Mouse (Mus musculus): ENCODE measurements around the gene Ttll5.

Gene Ttll5

GRCm38 (mm10) chr12:86103391-86103790 lies 278.9 kb downstream of the Ttll5 start:
- no peak for DNase-seq (ENCODE audit: low read depth)

DNA sequence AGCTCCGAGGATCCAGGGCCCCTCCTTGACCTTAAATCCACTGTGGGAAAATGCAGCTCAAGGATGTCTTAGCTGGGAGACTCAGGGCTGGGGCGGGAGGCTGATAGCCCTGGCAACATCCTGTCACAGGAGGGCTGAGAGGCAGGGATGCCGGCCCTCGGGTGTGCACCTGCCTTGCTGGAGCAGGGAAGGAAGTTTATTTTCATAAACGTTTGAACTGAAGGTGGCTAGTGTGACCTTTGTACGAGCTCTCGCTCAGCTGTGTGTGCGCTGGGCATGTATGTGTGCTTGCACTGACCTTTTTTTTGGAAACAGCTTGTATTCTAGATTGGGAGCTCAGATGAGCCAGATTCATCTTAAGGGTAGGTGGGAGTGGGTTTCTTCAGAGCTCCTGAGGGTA lies 279.4 kb downstream of the Ttll5 start:
- DNase-seq (ENCODE audit: low read depth), result no peak

DNA sequence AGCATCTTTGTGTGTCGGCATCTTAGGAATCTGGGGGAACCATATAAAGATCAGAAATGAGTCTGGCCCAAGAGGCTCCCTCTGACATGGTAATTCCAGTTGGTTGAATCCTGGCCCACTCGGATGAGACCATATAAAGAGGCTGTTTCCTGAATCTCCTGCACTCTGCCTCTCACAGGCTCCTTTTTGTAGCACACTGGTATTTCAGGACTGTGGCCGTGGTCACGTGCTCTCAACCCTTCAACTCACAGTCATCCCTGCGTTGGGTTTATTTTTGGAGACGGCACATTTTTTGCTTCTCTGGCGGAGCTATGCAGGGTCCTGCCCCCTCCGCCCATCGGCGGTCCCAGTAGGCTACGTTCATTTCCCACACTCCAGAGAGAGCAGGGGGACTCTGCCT lies 279.8 kb downstream of the Ttll5 start:
- DNase-seq (ENCODE audit: low read depth), result no peak

- no peak for DNase-seq (ENCODE audit: low read depth)
These were observed 281.1 kb downstream of the Ttll5 start for GRCm38 (mm10) chr12:86105546-86105945.

GRCm38 (mm10) chr12:86106086-86106485 lies 281.6 kb downstream of the Ttll5 start:
- no peak for DNase-seq (ENCODE audit: low read depth)

DNA sequence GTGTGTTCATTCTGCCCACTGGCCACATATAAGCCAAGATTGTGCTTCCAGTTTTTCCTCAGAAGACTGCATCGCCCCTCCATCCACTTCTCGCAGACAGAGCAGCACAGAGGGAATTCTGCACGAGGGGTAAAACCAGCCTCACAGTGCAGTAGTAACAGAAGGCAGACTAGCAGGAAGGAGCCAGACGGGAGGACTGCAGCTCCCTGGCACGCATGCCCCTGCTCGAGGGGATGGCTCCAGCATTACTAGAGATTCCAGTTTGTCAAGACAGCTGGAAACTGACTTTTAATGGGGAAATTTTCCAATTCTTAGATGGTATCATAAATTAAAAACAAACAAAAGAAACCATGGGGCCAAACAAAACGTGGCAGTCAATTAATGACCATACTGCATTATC lies 283.2 kb downstream of the Ttll5 start:
- no peak for DNase-seq (ENCODE audit: low read depth)

GRCm38 (mm10) chr12:86109531-86109930 lies 285.1 kb downstream of the Ttll5 start:
- no peak for DNase-seq (ENCODE audit: low read depth)

GRCm38 (mm10) chr12:86110637-86111036 lies 286.2 kb downstream of the Ttll5 start:
- peak; percentile 57 for DNase-seq (ENCODE audit: low read depth)

Data from induced T-regulatory cell, adult 2 months (primary cell).